Mouse (Mus musculus) myocyte (in vitro differentiated cells): ENCODE results near the gene Urm1. TPM values are rescaled to one million over a fixed set of nuclear protein-coding genes. Genes with fewer than 3 reads are reported as not detected.
"Not testable (repeated sequence)": the region's sequence is repeated elsewhere in the genome, so short reads cannot be mapped to it uniquely, and the experiment has no call there.

Source experiments
- H3K27me3 ChIP-seq: one replicate; pipeline ENCODE4 v1.6.1; 2011; ENCODE audit not compliant: control insufficient read depth, insufficient read depth, insufficient read length
- H3K36me3 ChIP-seq: one replicate; pipeline ENCODE4 v1.6.1; 2011; ENCODE audit not compliant: control insufficient read depth, insufficient read depth
- H3K4me2 ChIP-seq: one replicate; pipeline ENCODE4 v1.6.1; 2011; ENCODE audit warnings: low read depth, control low read depth
- H3K4me3 ChIP-seq: one replicate; pipeline ENCODE4 v1.5.1; 2011; ENCODE audit warnings: mild to moderate bottlenecking, control low read depth, moderate library complexity
- H3K79me2 ChIP-seq: one replicate; pipeline ENCODE4 v1.6.1; 2011; ENCODE audit not compliant: control insufficient read depth, insufficient read depth
- H3ac ChIP-seq: one replicate; pipeline ENCODE4 v1.6.1; 2011; ENCODE audit not compliant: control insufficient read depth, insufficient read length
- CEBPB ChIP-seq: IDR thresholded peaks from 2 replicates; pipeline ENCODE4 v1.6.1; 2011; ENCODE audit warnings: mild to moderate bottlenecking, moderate library complexity; ENCODE audit not compliant: poor library complexity, insufficient read depth, severe bottlenecking
- E2F4 ChIP-seq: IDR thresholded peaks from one replicate; pipeline ENCODE4 v1.6.1; 2011; ENCODE audit warnings: mild to moderate bottlenecking, control low read depth, moderate library complexity; ENCODE audit not compliant: insufficient read depth
- MAX ChIP-seq: IDR thresholded peaks from one replicate; pipeline ENCODE4 v1.6.1; 2011; ENCODE audit warnings: low read depth, mild to moderate bottlenecking, control low read depth
- MYOD1 ChIP-seq, 3 experiments: IDR thresholded peaks; one replicate each; pipeline ENCODE4 v1.6.1; 2011; ENCODE audit warnings: control low read depth in 2 of 3, low read depth in 2 of 3, mild to moderate bottlenecking in 2 of 3, moderate library complexity in 1 of 3; ENCODE audit not compliant: insufficient read length in 2 of 3, control insufficient read depth in 1 of 3
- MYOG ChIP-seq, 3 experiments: IDR thresholded peaks; one replicate each; pipeline ENCODE4 v1.6.1; 2011; ENCODE audit warnings: control low read depth in 2 of 3, low read depth in 2 of 3, mild to moderate bottlenecking in 2 of 3; ENCODE audit not compliant: insufficient read length in 2 of 3, control insufficient read depth in 1 of 3, insufficient read depth in 1 of 3
- POLR2A ChIP-seq: IDR thresholded peaks from one replicate; pipeline ENCODE4 v1.6.1; 2011; ENCODE audit warnings: low read depth, mild to moderate bottlenecking, control low read depth, moderate library complexity; ENCODE audit not compliant: insufficient read length
- POLR2AphosphoS2 ChIP-seq: IDR thresholded peaks from one replicate; pipeline ENCODE4 v1.6.1; 2011; ENCODE audit warnings: low read depth, control low read depth; ENCODE audit not compliant: insufficient read length
- REST ChIP-seq: IDR thresholded peaks from one replicate; pipeline ENCODE4 v1.6.1; 2011; ENCODE audit warnings: mild to moderate bottlenecking, control low read depth, moderate library complexity; ENCODE audit not compliant: insufficient read depth, insufficient read length
- SRF ChIP-seq: IDR thresholded peaks from one replicate; pipeline ENCODE4 v1.6.1; 2011; ENCODE audit warnings: low read depth; ENCODE audit not compliant: control insufficient read depth, insufficient read length
- TCF12 ChIP-seq: IDR thresholded peaks from one replicate; pipeline ENCODE4 v1.6.1; 2011; ENCODE audit warnings: mild to moderate bottlenecking, control low read depth; ENCODE audit not compliant: poor library complexity, insufficient read depth, severe bottlenecking
- TCF3 ChIP-seq: IDR thresholded peaks from one replicate; pipeline ENCODE4 v1.6.1; 2011; ENCODE audit warnings: low read depth, control low read depth; ENCODE audit not compliant: insufficient read length
- USF1 ChIP-seq: IDR thresholded peaks from one replicate; pipeline ENCODE4 v1.6.1; 2011; ENCODE audit warnings: low read depth, mild to moderate bottlenecking, control low read depth, moderate library complexity
- polyA plus RNA-seq: library from polyadenylated mRNA; unstranded; fragments of >200 nt; fragmentation: generic; extraction: Trizol; gene quantifications from one replicate; pipeline ENCODE4 v1.2.1, GENCODE M21; 2012; ENCODE audit warnings: missing spikeins

The Urm1 gene
- polyA plus RNA-seq: 43.8 TPM

DNA sequence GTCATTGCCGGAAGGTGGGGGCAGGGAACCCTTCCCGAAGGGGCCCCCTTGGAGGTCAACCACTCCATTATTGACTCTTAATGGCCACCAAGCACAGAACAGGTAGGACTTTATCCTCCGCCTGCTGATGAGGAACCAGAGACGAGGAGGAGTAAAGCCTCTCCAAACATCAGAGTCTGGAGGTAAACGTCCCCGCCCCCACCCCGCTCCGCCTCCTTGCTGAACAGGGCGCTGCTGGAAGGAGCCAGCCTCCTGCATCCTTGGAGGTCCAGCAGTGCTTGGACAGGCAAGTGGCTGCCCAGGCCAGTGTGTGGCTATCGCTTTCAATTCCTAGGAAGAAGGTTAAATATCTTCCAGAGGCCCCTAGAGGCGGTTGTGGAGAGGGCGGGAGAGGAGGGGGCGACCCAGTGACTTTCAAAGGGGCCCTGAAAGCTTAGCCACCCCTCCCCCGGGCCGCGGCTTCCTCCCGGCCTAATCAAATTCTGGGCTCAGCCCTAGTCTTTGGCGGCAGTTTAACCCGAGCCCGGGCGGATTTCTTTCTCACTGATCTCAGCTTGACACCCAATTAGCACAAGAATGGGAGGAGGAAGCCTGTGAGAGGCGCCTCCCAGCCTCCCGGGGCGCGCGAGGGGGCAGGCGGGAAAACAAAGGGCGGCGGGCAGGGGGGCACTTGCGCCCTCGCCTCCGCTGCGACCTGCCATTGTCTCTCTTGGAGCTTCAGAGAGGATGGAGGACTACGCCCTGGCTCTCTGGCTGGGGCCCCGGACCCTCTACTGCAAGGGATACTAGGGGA lies at the start of gene Urm1:
Gene Urm1, plus strand, starts transcription at position 51 of the 793 bp plus-strand sequence.
- H3K79me2 ChIP-seq: no peaks in the 10 kb centered on the region
- no peaks in the 10 kb centered on the region for H3K27me3 ChIP-seq
- H3K4me2 ChIP-seq: peak within 1 kb of the TSS; percentile 69
- no peaks in the 10 kb centered on the region for H3K36me3 ChIP-seq
- no peak for TF ChIP-seq SRF
- no peak for TF ChIP-seq TCF12
- TF ChIP-seq MYOG (IDR thresholded peaks at IDR 0.05; ENCODE audit: control insufficient read depth in 1 of 3, insufficient read depth in 1 of 3, insufficient read length in 2 of 3, low read depth in 2 of 3): no peak
- TF ChIP-seq POLR2AphosphoS2: no peak
- no peak for TF ChIP-seq E2F4
- no peak for TF ChIP-seq TCF3
- no peak for TF ChIP-seq POLR2A
- TF ChIP-seq CEBPB: no peak
- TF ChIP-seq MAX: no peak
- no peak for TF ChIP-seq USF1
- TF ChIP-seq REST: no peak
- no peak for TF ChIP-seq MYOD1 (IDR thresholded peaks at IDR 0.05; ENCODE audit: control insufficient read depth in 1 of 3, insufficient read length in 2 of 3, low read depth in 2 of 3)
- H3ac ChIP-seq: no peak within 1 kb of the TSS
- H3K4me3 ChIP-seq: no peak within 1 kb of the TSS

DNA sequence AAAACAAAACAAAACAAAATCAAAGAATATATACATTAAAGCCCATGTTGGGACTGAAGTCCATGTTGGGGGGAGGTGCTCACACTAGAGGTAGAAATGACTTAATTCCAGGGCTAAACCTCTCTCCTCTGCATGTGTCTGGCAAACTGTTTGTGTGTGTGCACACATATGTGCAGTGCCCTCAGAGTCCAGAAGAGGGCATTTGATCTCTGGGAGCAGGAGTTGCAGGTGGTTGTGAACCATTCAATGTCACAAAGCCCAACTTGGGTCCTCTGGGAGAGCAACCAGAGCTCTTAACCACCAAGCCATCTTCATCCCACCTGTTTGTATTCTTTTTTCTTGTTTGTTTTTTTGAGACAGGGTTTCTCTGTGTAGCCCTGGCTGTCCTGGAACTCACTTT lies 49.7 kb upstream of the Urm1 start:
- H3K27me3 ChIP-seq: no peaks in the 10 kb centered on the region
- H3K36me3 ChIP-seq: no peaks in the 10 kb centered on the region
- H3K4me3 ChIP-seq: no peak overlapping the region
- no peaks in the 10 kb centered on the region for H3K79me2 ChIP-seq
- no peak for TF ChIP-seq TCF3
- no peak for TF ChIP-seq CEBPB
- no peak for TF ChIP-seq REST
- no peak for TF ChIP-seq MYOD1 (IDR thresholded peaks at IDR 0.05; ENCODE audit: control insufficient read depth in 1 of 3, insufficient read length in 2 of 3, low read depth in 2 of 3)
- TF ChIP-seq MAX: no peak
- TF ChIP-seq MYOG (IDR thresholded peaks at IDR 0.05; ENCODE audit: control insufficient read depth in 1 of 3, insufficient read depth in 1 of 3, insufficient read length in 2 of 3, low read depth in 2 of 3): no peak
- no peak for TF ChIP-seq TCF12
- no peak for TF ChIP-seq POLR2AphosphoS2
- H3K4me2 ChIP-seq: no peak overlapping the region
- no peak overlapping the region for H3ac ChIP-seq

DNA sequence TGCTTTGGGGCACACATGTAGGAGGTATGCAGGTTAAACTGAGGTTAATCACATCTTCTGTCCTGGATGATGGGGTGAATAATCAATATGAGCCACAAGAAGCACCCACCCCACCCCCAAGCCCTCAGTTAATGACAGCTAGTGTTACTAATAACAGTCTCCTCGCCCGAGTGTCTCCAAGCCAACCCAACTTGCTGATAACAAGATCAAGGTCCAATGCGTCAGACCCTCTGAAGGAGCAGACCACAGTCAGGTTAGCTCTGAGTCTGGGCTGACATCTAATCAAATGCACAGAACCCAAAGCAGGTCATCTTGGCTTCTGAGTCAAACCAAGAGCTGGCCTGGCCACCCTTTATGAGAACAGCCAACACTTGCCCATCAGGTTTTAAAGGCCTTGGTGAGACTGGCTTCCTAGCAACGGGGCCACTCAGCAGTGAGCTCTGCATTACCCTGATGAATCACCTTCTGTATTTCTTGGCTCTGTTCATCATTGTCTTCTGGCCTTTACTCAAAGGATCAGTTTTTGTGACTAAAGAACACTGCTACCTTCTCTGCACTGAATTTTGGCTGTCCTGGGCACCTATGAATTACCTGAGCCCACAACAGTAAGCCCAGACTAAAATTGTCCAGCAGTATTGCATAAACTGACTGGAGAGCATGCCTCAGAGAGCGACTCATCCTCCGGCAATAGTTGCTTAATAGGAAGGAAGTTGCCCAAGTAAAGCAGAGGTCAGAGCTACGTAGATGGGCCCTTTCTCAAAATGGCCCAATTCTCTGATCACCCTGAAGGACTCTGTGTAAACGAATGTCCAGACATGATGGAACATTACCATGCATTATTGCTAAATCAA lies 48.0 kb upstream of the Urm1 start:
- Histone ChIP-seq H3K4me3 (no peak overlapping the region), H3ac (no peak overlapping the region), H3K27me3 (no peaks in the 10 kb centered on the region), H3K79me2 (no peaks in the 10 kb centered on the region), H3K36me3 (no peaks in the 10 kb centered on the region), H3K4me2 (no peak overlapping the region)
- no peak for TF ChIP-seq MYOD1 (IDR thresholded peaks at IDR 0.05; ENCODE audit: control insufficient read depth in 1 of 3, insufficient read length in 2 of 3, low read depth in 2 of 3)
- peak; percentile 15 for TF ChIP-seq POLR2AphosphoS2
- TF ChIP-seq CEBPB: peak; percentile 87

DNA sequence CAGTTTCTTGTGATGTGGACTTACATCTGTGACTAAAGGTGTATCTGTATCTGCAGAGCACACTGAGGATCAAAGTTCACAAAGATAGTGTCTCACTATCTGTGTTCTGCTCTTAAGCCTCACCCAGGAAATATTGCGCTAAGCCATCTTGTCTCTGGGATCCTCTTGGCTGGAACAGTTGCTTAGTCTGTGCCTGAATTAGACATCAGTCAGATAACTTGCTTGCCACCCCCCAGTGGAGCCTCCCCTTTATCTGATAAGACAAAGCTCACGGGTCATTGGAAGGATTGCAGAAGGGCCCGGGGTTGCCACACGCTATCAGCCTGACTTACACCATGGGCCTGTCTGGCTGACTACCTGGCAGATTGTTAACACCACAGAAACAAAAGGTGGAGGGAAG lies 46.6 kb upstream of the Urm1 start:
- Histone ChIP-seq H3ac (no peak overlapping the region), H3K4me2 (no peak overlapping the region), H3K36me3 (peaks cover 6% of the 10 kb centered on the region), H3K79me2 (no peaks in the 10 kb centered on the region), H3K27me3 (no peaks in the 10 kb centered on the region), H3K4me3 (no peak overlapping the region)
- TF ChIP-seq POLR2AphosphoS2: no peak

DNA sequence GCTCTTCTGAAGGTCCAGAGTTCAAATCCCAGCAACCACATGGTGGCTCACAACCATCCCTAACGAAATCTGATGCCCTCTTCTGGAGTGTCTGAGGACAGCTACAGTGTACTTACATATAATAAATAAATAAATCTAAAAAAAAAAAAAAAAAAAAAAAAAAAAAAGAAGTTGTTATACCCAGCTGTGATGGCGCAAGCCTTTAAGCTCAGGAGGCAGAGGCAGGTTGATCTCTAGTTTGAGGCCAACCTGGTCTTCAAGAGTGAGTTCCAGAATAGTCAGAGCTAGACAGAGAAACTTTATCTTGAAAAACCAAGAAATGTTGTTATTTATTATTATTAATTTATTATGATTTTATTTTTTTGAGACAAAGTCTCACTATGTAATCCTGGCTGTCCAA lies 38.6 kb upstream of the Urm1 start:
- H3ac ChIP-seq, H3K27me3 ChIP-seq, H3K79me2 ChIP-seq, H3K4me3 ChIP-seq, H3K4me2 ChIP-seq: not testable (repeated sequence)
- peaks cover 55% of the 10 kb centered on the region for H3K36me3 ChIP-seq
